Mouse (Mus musculus) adipocyte (in vitro differentiated cells): Measurements from ENCODE around the gene Ide.

Experiments
- DNase-seq: peaks from one replicate; pipeline ENCODE4 v3.0.0-alpha.2; 2016; ENCODE audit warnings: low spot score

Ide gene

DNA sequence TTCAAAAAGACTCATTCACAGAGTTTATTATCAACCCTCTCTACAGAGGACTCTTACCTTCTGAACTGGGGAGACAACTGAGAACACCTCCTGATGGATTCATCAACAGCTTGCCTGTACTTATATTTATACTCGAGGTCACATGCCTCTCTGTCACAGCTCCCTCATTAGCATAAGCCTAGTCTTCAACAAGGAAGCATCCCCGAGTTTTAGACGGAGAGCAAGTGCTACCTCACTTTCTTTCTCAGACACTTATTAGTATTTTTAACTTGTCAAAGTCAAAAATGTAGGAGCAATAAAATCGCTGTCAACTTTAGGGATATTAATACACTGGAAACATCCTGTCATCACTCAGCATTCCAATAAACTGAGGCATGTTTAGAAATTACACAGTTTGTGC lies at the start of gene Ide:
Ide (minus strand) TSS at position 101 of the 400 bp plus-strand sequence.
- no peak for DNase-seq

DNA sequence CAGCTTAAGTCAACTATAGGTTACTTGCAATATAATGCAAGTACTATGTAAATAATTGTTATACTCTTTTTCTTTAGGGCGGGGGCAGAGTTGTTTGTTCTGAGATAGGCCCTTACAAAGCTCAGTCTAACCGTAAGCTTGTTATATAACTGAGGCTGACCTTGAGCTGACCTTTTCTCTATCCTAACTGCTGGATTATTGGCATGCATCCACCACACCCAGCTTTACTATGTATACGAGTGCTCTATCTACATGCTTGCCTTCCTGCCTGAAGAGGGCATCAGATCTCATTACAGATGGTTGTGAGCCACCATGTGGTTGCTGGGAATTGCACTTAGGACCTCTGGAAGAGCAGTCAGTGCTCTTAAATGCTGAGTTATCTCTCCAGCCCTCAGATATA lies 48.5 kb upstream of the Ide start:
- DNase-seq = no peak

DNA sequence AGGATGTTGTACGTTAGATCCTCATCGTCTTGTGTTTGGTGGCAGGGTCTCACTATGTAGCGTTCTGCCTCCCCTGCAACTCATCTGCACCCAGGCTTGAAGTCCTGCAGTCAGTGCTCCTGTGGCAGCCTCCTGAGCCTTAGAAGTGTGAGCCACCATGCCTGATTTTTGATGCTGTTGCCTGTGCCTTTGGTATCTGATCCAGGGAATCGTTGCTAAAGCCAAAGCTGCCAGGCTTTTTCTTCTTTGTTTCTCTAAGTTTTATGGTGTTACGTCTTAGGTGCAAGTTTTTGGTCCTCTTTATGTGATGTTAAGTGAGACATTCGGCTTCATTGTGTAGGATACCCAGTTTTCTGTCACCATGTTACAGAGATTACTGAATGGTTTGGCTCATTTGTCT lies 41.2 kb upstream of the Ide start:
- no peak for DNase-seq

DNA sequence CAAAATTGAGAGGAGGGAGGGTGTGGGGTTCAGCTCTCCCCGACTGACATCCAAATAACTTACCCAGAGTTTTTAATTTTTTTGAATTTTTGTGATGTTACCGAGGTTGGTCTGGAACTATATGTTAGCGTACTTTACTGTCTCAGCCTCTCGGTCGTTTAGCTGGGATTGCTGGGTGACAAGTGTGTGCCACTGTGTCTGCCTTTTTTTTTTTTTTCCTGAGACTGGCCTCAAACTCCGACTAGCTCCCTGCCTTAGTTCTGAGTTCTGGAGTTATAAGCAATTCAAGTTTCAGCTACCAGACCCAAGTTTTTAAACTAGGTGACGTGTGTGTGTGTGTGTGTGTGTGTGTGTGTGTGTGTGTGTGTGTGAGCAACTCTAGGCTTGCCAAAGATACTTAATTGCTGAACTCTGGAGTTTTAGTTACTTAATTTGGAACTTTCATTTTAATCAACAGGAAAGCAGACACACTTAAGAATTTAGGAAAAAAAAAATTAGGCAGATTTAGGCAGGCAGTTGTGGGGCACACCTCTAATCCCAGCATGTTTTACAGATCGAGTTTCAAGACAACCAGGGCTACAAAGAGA lies 39.8 kb upstream of the Ide start:
- DNase-seq = peak; percentile 13

DNA sequence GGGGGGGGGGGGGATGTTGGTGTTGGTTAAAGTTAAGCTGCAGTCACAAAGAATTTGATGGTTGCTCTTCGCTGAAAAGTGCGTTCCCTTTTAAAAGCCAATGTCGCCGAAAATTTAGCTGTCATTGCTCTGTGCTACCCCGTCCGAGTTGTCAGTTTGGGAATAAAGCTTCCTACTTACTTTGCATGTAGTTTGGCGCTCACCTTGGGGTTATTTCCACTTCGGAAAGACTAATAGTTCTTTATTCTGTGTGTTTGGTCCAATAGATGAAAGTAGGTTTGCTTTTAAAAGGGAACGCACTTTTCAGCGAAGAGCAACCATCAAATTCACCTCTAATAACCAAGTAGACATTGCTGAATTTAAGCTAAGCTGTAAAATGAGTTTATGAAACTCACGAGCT lies 39.2 kb upstream of the Ide start:
- peak; percentile 17 for DNase-seq

DNA sequence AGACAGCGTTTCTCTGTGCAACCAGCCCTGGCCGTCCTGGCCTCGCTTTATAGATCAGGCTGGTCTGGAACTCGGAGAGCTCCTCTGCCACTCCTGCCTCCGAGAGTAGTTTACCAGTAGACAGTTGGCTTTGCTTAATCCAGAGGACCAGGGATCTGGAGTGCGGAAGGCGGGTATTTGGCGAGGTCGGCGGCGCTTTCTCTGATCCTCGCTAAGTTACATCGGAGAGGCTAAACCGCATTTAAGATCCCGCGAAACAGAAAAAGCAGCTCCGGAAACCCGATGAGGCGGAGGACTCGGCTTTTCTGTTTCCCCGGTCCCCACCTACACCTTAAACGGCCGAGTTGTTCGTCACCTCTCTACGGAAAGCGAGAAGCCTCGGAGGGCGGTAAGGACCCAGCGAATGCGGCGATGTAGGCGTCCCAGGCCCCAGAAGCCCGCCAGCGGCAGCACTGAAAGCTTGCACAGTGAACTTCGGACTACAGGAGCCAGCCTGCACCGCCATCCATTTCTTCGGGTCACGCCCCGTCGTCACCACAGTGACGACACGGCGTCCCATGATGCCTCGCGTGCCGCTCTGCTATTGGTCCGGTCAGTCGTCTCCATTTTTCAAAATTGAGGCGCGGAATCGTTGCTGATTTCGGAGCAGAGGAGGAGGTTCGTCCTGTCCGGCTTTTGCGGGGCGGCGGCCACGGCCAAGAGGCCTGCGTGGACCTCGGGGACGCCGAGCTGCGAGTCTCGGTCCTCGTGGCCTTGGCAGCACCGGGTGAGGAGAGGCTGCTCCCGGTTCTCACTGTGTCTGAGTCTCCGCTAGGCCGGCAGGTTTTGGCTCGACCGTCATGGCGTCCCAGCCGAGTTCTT lies 38.3 kb upstream of the Ide start, which contains the start of gene Kif11:
Kif11 (plus strand) TSS at position 649 of the 861 bp plus-strand sequence.
- DNase-seq = peak; percentile 98

DNA sequence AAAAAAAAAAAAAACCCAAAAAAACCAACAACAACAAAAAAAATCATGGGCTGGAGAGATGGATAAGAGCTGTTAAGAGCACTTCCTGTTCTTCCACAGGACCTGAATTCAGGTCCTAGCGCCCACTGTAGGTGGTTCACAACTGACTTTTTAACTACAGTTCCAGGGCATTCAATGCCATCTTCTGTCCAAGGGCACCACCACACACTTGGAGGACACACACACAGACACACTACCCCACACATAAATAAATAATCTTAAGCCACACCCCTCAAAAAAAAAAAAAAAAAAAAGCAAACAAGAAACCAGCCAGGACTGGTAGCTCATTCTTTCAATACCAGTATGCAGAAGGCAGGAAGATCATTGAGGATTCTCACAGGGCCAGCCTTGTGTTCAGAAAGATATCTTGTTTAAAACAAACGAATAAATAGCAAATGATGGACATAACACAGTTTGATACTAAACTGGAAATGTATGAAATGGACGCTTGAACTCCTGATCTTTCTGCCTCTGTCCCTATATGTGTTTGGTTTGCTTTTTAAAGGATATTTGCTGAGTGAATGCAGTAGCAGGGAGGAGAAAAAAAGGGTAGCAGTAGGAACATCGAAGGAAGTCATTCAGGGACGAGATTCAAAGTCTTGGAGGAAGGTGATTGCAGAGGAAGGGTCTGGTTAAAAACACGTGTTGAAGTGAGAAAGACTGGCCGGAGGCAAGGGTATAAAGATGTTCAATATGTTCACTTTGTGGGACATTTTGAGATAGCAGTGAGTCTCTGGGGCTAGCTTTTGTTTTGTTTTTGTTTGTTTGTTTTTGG lies 37.5 kb upstream of the Ide start:
- peak; percentile 52 for DNase-seq

DNA sequence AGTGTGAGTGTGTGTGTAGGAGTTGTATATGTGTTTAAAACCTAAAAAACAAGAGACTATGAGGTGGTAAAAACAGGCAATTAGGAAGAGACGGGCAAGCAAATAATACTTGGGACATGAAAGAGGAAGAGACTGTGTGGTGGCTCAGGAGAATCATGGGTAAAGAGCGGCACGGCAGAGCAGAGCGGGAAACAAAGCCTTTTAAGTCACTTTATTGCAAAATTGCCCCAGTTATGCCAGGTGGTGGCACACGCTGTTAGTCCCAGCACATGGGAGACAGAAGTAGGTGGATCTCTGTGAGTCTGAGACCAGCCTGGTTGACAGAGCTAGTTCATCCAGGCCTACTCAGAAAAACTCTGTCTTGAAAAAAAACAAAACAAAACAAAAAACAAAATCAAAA lies 32.7 kb upstream of the Ide start:
- no peak for DNase-seq

DNA sequence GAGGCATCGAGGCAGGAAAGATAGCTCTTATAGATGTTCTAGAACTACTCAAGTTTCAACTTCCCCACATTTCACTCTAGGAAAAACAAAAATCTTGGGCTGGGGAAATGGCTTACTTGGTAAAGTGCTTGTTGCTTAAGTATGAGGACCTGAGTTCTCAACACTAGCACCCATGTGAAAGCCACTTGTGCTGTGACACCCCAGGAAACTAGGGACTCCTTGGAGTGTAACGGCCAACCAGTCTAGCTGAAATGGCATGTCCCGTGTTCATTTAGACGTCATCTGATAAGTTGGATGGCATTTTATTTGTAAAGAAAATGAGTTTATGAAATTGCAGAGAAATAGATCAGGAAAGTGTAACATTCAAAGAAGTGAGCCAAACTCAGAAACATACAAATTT lies 32.3 kb upstream of the Ide start:
- DNase-seq = no peak

DNA sequence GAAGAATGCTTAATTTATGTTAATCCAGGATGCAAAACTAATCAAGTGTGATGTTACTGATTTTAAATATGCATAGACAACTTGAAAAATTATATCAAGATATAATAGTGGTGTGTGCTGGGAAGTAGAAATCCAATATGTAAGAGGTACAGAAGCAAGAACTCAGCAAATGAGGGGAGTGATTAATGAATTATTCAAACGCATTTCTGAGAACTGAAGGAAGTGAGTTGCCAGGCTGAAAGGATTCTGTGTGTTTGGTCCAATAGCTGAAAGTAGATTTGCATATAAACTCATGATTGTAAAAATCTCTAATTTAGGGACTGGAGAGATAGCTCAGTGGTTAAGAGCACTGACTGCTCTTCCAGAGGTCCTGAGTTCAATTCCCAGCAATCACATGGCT lies 31.3 kb upstream of the Ide start:
- no peak for DNase-seq

DNA sequence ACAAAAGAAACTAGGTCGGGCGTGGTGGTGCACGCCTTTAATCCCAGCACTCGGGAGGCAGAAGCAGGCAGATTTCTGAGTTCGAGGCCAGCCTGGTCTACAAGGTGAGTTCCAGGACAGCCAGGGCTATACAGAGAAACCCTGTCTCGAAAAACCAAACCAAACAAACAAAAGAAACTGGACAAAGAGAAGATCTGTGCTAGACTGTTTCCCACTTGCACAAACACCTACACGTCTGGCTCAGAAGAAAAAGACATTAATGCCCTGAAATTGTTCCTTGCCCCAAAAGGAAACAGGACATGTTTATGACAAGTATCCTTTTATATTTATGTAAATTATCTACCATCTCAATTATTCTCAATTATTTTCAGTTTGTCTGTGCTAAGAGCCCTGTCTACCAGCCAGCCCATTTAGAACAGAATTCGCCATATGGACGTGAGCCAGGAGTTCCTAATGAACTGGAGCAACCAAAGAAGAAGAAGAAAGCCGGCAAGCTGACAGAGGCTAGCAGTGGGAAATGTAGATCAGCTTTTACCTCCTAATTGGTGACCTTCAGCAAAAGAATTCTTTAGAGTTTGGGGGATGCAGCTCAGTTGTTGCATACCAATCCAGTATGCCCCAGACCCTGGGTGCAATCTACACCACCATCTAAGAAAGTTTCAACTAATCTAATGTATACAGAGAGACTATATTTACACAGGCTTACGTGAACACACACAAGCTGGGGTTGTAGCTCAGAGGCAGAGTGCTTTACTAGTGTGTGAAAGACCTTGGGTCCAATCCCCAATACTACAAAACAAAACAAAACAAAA lies 25.7 kb upstream of the Ide start:
- no peak for DNase-seq

DNA sequence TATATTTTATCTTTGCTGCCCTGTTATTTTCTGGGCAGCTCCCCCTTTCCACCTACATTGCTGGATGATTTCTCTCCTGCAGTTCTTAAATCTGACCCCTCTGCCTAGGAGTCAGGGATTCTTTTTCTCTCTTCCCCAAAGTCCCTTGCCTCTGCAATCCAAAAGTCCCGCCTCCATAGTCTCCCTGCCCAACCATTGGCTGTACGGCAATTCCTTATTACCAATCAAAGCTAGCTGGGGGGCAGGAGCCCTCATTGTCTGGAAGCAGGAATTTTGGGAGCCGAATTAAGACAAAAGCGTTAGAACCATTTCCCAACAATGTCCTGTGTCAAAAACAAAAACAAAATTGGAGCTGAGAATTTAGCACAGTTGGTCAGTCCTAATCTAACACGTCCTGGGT lies 24.9 kb upstream of the Ide start:
- no peak for DNase-seq

DNA sequence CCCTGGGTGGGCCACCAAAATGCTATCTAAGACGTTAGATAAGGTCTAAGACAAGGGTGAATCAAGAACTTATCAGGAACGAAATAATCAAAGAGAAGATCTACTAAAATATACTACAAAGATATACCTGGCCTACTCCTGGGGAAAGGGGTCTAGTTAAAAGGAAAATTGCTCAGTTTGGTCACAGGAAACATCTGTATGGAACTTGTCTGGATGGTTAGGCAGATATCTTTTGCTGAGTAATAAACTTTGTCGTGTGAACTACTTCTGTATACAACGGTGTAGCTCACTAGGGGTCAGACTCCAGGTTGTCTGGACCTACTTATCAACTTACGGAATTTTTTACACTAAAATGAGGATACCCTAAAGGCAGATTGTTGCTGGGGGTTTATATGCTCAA lies 22.4 kb upstream of the Ide start:
- DNase-seq = no peak

DNA sequence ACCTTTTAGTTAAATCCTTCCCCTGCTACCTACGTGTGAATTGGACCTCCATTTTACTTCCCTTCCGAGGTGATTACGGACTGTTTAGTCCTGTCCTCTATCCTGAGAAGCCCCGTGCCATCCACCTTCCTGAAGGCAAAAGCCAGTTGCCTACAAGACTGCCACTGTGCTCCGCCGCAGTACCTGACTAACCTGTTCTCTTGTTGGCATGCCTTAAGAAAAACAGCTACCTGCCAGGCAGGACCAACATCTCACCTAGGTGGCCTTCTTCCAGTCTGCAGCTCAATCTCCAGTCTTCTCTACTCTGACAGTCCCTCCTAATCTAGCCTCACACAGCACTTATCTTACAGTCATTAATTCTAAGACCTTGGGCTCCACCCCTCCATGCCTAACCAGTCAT lies 15.7 kb upstream of the Ide start:
- no peak for DNase-seq

DNA sequence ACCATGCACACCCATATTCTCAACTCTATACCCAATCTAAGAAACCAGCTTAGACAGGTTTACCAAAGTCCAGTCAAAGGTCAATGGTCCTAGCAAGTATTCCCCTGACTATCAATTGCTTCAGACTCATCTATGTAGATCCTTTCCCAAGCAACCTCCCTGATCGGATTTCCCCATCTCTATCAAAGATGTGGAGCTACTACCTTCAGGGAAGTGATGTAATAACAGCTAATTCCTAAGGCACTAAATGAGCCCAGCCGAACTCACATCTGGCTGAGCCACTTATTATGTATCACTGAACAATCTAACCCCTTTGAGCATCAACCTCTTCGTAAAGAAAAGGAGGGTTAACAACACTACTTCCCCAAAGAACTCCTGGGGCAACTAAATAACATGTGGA lies 15.1 kb upstream of the Ide start:
- DNase-seq = no peak

DNA sequence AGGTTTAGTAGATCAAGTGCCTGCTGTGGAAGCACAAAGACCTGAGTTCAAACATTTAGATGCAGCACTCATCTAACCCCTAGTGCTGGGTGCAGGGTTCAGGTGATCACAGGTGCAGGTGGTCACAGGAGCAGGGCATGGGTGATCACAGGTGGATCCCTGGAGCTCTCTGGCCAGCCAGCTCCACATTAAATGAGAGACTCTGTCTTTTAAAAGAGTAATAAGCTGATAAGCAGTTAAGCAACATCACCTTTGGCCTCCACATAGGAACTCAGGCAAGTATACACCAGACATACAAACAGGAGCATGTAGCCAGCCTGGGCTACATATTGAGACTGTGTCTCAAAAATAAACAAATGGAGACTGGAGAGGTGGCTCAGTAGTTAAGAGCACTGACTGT lies 11.3 kb upstream of the Ide start:
- no peak for DNase-seq

DNA sequence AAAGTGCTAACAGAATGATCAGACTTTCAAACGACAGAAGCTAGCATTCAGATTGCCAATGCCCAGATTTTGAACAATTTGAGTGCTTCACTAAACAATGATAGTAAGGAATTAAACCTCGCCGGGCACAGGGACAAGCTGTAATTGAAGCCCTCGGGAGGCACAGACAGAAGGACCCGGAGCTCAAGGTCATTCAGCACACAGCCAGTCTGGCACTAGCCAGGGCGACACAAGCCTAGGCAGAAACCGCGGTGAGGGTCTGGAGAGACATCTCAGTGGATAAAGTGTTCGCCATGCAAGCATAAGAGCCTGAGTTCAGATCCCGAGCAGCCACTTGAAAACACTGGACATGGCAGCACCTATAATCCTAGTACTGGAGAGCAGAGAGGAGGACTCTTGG lies 10.7 kb upstream of the Ide start:
- no peak for DNase-seq

DNA sequence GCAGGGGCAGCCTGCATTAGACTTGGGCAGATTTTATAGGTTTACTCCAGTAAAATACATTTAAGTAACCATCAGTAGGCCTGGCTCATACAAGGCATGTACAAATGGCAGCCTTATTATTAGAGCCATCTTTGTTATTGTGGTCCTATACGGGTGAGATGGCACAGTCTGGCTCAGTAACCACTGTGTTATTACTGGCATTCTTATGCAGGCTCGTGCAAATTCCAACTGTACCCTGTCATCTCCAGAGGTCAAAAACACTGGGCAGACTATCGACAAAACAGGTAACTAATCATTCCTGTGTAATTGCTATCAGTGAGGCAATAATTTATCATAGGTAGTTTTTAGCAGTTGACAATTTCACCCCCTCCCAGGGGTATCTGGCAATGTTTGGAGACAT lies 8.6 kb upstream of the Ide start:
- no peak for DNase-seq

DNA sequence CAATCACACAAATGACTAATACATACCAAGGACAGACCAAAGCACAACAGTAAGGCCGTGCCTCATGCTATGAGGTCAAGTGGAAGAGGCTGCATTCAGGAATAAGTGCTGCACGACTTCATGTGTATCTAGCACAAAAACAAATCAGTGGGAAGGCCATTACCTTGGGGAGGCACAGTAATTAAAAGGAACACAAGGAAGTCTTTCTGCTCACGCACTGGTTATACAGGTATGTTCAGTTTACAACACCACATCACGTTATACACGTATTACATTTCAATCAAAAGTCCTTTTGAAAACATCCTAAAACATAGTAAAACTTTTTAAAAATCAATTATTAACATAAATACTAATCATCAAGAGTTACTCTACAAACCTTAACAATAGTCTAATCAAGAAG lies 6.2 kb upstream of the Ide start:
- DNase-seq = no peak

DNA sequence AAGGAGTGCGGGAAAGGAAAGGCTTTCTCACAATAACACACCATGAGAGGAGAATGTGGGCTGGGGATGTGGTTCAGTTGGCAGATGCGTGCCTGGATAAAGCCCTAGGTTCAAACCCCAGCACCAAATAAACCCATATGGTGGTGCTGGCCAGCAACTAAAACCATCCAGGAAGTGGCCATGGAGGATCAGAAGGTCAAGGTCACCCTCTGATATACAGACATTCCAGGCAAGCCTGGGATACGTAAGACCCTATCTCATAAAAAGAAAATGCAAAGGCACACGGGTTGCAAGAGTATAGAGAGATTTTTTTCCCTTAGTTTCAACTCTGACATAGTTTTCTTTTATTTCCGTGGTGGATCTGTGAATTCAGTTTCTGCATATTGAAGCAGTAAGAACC lies 3.3 kb upstream of the Ide start:
- no peak for DNase-seq

DNA sequence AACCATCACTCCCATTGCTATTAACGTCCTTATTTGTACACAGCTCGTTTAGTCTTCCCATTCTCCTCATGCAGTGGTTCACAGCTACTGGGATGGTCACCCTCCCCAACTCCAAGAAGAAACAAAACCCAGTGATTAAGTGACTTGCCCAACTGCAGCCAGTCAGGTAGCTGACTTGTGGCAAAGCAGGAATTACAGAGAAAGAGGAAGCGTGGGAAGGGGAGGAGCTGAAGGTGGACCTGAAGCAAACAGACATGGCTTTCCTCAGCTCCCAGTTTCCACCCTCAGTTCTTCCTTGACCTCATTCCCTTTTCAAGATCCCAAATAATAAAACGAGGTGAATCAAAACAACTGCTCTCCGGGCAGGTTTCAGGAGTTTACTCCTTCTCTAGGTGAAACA lies 2.8 kb upstream of the Ide start:
- DNase-seq = no peak

DNA sequence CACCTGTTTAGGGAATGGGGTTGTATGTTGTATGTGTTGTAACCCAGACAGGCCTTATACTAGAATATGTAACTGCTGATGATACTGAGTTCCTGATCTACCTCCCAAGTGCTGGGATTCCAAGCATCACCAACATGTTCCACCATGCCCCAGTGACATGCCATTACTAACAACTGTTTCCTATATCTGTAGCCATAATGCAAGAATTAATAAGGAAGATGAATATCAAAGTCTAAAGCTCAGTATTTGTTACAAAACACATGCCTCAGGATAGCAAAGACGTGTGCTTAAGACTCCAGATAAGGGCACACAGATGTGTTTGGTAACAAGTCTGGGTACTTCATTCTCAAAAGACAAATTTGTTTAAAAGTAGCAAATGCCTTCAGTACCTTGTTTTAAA lies 2.3 kb downstream of the Ide start:
- no peak for DNase-seq
